Mouse (Mus musculus) ovary, adult 18-20 months (tissue): ENCODE measurements around the gene Serinc3.

Source experiments
- DNase-seq: peaks from one replicate; pipeline ENCODE4 v3.0.0; 2022; ENCODE audit warnings: low spot score, mixed read lengths

Gene Serinc3

DNA sequence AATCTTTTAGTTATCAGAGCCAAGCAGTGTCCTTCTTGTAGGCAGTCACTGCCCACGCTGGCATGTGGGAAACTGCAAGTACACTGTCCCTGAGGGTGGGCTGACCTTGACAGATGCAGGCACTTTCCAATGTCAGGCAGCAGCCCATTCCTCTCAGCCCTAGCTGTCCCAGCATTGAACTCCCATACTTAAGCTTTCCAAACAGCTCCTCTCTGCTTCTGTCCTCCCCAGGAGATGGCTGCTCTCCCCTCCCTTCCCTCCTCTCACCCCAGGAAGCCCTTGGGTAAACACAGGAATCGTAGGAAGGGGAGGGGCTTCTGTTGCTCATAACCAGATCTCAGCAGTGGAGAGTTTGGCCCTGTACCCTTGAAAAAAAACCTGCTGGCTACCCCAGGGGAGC, 49.8 kb downstream of the Serinc3 start:
- DNase-seq, result peak; percentile 69

DNA sequence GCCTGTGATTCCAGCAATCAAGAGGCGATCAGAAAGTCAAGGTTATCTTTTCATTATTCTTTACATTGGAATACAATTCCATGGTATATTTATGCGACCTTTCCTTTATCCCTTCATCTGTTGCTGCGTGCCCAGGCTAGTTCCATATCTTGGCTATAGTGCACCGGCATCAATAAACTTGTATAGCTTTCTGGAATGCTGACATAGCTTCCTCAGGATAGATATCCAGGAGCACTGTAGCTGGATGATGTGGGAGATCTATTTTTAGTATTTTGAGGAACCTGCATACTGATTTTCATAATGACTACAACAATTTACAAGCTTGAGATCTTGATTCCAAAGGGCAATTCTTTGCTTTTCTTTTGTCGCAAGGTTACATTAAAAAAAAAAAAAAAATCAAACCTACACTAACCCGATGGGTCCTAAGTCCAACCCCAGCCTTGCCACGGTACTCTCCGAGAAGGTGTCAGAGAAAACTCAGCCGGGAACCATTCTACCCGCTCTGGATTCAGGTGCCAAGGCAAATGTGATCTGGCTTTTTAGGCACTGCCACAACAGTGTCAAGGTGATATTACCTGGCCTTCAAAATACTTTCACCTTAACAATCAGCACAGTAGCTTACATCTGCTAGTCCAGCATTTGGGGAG, 51.2 kb downstream of the Serinc3 start:
- no peak for DNase-seq

DNA sequence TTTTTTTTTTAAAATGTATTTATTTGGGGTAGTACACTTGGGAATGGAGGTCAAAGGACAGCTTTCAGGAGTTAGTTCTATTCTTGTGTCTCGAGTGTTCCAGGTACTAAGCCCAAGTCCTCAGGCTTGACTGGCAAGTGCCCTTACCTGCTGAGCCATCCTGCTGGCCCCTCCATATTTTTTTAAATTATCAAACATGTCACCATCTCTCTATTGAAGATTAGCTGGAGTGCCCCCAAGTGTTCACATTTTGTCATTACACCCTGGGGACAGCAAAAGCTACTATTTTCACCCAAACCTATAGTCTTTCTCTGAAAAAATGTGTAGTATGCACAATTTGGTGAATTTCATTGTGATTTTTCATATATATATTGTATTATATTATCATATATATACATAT, 52.8 kb downstream of the Serinc3 start:
- no peak for DNase-seq

DNA sequence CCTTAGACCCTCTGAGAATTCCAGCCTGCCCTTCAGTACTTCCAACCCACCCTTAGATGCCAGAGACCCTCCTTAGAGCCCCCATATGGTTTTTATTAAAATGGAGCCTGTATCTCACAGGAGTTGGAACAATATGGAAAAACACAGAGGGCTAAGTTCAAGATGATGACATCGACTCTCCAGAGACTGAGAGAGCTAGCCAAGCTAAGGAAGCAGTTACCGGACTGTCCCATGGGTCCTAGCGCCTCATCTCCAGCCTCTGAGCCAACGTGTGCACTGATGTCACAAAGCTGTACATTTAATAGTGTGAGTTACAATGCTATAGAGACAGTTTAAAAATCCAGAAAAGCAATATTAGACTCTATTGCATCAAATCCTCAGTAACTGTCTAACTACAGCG, 53.9 kb downstream of the Serinc3 start:
- DNase-seq, result no peak

DNA sequence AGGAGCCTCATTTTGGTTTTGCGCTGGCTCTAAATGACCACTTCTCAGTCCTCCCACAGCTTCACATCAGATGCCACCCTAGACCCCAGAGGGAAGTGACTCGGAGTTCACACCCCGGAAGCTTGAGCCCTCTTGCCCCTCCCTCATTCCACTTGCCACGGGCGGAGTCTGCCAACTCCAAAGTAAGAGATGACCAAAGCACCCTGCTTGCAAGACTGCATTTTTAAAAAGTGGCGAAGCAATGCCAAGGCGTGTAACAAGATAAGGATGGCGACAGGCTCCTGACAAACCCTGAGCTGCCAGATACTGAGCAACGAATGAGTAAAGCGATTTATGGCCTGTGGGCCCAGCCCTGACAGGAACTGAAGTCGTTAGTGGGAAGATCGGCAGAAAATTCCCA, 54.7 kb downstream of the Serinc3 start:
- DNase-seq, result no peak

DNA sequence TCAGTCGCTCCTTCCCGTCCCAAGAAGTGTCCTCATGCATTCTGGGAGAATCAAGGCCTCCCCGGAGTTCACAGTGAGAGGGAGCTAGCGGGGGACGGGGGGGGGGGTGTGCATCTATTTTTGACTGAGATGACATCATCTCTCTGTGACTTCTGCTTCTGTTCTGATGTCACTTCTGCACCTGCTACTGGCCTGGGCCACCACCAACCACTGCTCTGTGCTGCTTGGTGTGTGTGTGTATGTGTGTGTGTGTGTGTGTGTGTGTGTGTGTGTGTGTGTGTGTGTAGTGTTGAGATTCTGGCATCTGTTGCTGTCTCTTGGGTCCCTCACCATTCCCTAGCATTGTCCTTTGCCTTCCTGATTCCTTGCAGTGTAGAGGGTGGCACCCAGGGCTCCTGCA, 57.4 kb downstream of the Serinc3 start:
- no peak for DNase-seq

DNA sequence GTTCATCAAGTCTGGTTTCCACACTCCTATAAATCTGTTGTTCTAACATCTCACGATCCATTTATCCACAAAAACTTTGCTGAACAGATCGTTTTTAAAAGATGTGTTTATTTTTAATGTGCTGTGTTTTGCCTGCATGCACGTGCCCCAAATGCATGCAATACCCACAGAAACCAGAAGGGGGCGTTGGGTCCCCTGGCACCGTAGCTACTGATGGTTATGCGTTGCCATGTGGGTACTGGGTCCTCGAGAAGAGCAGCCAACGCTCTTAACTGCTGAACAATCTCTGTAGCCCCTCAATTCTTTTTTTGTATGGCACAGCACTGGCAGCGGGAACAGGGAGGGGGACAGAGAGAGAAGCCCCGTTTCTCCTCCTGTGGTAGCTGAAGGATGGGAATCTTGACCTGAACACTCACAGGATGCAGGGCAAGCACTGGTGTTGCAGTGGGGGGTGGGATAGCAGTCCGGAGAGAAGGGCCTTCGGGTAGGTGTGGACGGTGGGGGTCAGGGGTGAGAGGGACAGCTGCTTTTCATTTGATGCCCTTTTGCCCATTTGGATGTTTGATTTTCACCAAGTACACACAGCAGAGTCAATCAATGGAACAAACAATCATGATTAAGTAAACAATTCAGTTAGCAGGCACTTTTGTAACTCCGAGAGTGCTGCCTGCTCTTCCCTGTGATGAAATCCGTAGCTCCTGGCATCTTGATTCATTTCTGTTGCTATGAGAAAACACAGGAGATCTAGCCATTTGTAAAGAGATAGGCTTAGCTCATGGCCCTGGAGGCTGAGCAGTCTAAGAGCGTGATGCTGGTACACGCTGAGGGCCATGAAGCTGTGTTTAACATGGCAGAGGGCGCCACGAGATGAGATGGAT, 58.3 kb downstream of the Serinc3 start:
- no peak for DNase-seq

DNA sequence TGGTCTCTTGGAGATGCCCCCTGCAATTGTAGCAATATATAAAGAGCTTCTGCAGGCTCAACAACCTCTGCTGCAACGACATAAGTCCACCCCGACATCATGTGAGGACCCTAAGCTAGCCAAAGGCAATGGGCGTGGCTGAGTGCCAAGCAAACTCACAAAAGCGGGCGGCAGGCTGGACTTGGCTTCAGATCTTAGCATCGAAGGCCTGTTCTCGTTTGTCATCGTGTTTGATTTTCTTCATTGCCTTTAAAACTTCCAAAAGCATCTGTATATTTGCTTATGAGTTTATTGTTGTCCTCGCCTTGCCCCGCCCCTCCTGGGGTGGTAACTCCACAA, 60.9 kb downstream of the Serinc3 start:
- no peak for DNase-seq

DNA sequence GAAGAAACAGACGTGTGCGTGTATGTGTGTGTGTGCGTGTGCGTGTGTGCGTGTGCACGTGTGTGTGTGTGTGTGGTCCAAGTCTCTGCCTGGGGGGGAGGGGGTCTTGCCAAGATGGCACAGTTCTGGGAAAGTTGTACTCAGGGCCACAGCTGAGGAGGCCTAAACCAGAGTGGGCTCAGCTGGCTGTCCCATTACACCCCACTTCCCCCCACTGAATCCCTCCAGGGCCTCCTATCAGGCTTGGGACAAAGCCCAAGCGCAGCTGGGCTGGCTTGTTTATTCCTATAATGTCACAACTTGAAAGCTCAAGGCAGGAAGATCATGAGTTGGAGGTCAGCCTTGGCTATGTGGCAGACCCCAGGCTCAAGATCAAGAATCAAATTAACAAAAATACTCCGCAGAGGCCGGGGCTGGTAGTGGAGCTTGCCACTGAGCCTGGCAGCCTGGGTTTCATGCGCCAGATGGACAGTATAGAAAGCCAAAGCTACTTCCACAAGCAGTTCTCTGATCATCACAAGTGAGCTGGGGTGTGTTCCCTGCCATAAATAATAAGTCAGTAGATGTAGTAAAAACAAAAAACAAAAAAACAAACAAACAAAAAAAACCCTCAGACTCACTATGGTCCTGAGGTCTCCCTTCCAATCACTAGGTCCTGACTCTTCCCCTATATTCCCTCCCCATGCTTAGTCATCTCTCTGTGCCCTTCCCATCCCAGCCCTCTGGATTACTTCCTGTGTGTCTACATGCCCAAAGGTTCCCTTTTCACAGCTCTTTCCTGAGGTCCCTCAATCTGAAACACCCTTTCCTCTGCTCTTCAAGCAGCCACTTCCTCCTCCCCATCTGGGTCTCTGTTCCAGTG, 61.5 kb downstream of the Serinc3 start:
- DNase-seq, result peak; percentile 14

DNA sequence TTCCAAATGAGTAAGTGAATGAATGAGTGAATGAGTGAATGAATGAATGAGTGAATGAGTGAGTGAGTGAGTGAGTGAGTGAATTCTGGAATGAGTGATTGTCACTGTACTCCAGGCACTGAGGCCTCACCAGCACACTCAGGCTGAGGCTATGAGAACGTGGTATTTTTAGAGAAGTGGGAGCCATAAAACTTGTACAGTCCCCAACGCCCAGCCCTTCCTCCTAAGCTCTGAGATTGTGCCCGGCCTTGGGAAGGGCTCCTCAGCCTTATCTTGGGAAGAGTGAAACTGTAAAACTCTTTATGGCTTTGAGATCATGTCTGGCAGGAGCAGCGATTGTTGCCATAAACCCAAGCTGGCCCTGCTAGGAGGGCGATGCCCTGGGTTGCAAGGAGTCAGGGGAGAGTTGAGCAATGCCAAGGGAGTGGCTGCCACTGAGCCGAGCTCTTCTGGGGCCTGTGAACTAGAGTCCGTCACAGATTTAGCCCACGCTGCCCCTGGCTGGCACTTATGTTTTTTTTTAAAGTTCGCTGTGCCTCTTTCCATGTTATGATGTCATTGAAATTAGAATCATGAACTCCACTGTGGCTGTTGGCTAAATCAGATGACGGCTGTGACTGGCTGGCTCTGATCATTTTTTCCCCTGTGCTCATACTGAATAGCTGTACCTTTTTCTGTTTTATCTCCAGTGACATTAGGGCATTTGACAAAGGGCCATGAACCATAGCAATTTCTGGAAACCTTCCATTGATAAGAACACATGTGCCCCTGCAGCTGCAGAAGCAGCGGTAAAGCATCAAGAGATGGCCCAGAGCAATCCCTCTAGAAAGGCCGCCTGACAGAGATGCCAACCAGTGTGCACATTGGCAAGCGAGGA, 64.6 kb downstream of the Serinc3 start:
- DNase-seq, result peak; percentile 69

DNA sequence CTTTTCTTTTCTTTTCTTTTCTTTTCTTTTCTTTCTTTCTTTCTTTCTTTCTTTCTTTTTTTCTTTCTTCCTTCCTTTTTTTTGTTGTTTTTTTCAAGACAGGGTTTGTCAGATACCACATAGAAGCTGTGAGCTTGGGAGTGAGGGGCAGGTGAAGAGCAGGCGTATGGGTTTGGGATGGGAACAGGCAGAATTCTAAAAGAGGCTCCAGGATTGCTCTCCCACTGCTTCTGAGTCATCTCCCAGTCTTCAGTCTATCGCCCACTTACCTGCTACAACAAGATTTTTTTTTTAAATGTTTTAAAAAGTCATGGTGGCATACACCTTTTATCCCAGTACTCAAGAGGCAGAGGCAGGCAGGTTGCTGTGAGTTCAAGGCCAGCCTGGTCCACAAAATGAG, 66.9 kb downstream of the Serinc3 start:
- no peak for DNase-seq

DNA sequence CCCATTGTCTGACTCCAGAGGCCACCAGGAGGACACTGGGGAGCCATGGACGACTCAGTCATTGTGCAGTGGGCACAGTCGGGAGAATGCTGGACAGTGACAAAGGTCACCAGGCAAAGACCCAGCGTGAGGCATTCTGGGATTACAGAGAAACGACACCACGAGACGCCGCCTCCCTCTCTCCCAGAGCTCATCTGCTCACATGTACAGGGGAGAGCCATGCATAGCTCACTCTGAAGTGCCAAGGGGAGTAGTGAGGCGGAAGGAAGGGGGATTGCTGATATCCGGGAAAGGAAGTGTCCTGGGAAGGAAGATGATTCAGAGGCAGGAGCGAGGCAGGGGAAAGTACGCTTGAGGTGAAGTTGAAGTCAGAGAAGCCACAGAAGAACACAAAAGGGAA, 69.7 kb downstream of the Serinc3 start:
- no peak for DNase-seq

DNA sequence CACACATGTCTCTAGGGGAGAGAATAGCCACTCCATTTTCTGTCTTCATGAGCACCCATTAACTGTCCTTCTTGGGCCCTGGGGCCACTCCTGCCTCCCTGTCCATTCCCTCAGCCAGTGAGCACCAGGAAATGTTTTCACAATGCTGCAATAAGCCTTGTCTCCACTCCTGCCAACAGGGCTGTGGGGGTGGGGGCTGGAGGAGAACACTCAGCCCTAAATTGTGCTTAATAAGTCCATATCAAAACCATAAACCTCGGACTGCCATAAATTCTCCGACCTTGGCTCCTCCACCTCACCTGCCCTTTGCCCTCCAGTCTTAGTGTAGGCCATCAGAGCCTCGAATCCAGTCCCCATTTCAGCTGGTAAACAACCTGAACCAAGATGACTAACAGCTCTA, 70.6 kb downstream of the Serinc3 start:
- no peak for DNase-seq
